Mouse (Mus musculus) urinary bladder, adult 2 months (tissue): ENCODE data around the gene Tppp3. TPM values are rescaled to one million over a fixed set of nuclear protein-coding genes. Genes with fewer than 3 reads are reported as not detected.

Experiments
- DNase-seq: peaks from one replicate; pipeline ENCODE4 v3.0.0; 2022; ENCODE audit warnings: low spot score
- polyA plus RNA-seq: library from polyadenylated mRNA; depleted of rRNA; stranded (reverse); fragments of >200 nt; gene quantifications from 2 replicates; pipeline ENCODE4 v1.2.3, GENCODE M21; 2012

Tppp3 gene
- polyA plus RNA-seq, 1 experiment: 93.7 TPM

DNA sequence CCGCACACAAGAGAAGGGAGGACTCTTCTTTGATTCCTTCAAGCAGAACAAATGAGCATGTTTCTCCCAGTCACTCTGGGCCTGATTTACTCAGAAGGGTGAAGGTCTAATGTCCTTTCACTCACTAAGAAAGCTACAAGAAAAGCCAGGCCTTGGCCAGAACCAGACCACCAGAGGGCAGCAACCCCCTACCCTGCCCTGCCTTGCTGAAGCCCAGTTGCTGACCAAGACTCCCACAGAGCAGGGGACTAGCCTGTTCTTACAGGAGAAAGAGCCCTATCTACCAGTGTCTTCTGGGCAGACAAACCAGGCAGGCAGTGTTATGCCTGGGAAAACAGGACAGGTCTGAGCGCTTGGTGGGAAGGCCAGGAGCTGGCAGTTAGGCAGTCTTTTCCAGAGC is 13.1 kb upstream of the Tppp3 start:
- no peak for DNase-seq

DNA sequence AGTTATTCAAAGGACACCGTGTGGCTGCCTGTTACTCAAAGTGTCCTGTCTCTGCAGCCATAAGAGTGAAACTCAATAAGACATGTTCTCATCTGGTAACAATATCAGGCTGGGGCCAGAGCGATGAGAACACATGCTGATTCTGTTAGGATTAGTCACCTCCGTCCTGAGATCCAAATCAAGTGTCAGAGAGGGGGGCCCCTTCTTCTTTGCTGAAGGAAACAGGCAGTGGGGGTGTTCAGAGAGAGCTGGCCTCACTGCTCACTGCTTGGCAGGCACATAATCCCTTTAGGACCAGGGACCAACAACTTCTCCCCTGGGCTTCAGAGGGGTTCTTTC is 12.7 kb upstream of the Tppp3 start:
- no peak for DNase-seq

DNA sequence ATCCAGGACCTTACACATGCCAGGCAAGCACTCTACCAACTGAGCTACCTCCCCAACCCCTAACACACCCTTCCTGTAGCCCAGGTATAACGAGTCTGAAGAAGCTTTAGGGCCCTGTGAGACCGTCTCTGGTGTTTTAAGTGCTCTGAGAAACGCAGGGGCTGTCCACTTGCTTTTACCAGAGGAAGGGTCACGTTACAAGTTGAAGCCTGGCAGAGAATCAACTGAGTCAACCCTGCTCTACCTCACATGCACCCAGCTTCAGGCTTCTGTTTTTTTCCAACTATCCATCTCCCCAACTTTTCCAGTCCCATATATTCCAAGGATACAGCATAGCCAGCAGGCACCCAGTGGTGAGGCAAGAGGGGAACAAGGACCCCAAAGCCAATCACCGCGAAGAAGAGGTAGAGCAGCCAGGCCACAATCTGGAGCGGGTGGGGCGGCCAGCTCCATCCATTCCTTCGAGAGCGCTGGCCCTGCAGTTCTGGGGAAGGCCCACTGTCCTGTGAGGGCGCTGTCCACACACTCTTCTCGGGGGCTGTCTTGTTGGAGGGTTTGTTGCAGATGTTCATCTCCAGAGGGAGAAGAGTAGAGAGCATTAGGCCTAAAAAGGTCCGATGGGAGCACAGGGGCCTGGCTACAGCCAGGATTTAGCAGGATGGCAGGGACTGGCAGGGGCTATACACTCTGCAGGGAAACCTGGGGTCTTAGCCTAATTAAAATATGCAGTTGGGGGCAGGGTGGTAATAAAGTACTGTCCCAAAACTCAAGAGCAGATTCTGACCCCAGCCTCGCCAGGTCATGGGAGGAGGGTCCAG is 12.1 kb upstream of the Tppp3 start:
- no peak for DNase-seq

DNA sequence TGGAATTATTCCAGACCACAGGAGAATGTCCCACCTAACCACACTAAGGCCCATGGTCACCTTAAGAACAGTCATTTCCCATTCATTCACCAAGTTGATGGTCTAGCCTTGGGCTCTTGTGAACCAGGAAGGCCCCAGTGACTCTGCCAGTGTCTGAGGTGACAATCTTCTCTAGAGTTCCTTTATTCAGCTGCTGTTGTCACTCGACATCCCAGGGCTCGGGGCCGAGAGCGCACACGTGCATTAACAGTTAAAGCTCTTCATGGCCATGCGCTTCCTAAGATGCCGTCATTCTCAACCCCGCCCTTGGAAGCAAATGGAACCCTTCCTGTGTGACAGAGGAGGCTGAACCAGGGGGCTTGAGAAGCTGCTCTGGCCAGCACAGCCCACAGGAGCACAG is 10.8 kb upstream of the Tppp3 start:
- no peak for DNase-seq

DNA sequence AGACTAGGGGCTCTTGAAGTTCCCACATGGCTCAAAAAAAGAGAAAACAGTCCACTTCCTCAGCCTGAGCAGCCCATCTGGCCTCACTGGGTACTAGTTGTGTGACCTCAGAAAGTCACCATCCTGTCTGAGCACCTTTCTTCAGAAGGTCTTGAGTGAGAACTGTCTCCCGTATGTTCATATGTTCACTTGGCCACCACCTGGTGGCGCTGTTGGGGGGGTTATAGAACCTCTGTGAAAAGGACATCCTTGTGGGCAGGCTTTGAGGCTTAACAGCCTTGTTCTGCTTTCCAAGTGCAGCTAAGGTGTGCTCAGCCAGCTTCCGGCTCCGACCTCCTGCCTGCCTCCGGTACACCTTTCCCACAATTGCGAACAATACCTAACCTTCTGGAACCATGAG is 10.1 kb upstream of the Tppp3 start:
- no peak for DNase-seq

DNA sequence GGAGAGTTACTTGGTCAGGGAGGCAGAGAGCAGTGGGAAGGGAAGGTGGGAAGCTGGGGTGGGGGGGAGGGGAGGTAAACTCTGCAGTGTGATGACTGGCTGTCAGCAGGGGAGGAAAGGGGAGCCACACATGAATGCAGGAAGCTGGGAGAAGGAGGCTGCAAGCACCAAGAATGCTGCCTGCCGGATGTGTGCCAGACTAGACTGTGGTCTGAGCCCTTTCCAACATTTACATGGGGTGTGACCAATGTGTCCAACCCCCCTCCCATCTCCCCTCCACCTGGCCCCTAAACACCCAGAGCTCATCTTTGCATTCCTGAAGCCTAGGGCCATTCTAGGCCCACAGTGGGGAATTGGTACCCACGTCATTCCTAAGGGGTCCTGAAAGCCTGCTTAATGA is 9.7 kb upstream of the Tppp3 start:
- no peak for DNase-seq

DNA sequence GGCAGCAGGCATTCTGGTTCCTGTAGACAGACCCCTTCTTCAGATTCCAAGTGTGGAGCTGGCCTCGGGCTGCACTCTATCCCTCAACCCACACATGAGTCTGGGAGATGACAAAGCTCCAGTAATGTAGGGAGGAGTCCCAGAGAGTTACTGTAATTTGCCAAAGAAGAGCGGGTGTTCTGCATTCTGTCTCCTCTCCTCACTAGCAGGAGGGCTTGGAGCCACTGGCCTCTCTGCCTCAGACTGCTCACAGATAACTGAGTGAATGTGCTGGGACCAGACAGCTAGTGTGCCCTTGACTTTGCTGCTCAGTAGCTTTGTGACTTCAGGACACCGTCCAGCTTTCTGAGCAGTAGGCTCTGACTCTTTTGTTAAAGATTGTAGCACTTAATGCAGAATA is 6.5 kb upstream of the Tppp3 start:
- no peak for DNase-seq

DNA sequence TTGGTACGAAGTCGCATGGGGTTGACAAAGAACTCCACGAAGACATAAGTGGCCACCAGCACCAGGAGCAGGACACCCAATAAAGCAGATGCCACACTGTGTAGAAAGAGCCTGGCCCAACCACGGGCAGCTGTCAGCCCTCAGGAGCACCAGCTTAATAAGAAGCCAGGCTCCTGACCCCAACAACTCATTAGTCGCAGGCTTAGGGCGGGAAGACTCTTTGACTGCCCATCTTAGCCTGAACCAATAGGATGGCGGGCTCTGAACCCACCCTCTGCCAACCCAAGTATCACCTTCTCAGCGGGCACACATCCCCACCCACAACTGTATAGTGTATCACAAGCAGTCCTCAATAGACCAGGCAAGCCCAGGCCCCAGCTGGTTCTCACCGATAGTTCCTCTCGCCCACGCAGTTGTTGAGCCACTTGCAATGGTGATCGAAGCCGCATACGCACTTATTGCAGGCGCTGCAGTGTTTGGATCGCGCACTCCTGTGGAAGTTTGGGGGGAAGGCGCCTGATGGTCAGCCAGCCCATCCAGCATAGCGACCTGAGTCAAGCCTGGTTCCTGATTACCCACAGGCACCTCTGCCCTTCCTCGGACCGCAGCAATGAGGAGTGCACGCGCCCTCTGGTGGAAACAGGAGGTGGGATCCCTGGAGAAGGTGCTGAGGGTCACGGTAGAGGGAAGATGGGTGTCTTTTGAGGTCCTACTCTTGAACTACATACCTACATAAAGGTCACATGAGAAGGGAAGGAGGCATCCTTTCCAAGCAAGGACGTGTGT is 5.5 kb upstream of the Tppp3 start:
- no peak for DNase-seq

DNA sequence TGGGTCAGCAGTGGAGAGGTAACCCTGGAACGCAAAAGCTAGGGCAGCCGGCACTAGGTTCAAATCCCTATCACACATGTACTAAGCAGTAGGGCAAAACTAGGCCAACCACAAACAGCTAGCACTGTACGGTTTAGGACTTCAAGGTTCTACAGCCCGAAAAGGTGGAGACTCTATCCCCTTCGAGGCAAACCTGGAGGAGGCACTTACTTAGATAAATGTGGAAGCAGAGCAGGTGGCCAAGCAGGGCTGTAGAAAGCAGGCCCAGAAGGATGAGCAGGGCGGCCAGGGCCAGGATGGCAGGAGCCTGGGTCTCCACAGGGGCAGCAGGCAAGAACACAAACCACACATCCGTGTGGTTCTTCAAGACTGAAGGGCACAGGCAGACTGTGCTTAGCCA is 4.8 kb upstream of the Tppp3 start:
- no peak for DNase-seq

DNA sequence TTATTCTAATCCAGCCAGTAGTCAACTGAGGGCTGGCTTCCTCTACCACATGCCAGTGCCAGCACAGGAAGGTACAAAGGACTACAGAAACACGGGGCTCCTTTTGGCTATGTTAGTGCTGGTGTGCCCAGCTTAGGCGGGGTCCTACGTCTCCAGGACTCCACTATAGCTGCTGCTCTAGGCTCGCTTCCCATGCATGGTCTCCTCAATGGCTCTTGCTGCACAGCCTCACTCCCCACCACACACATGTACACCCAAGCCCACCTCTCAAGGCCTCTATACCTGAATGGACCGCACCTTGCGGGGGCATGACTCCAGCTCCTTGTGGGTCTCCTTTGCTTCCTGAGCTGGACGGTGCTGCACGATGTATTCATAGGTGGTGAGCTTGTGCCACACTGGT is 4.4 kb upstream of the Tppp3 start:
- no peak for DNase-seq

DNA sequence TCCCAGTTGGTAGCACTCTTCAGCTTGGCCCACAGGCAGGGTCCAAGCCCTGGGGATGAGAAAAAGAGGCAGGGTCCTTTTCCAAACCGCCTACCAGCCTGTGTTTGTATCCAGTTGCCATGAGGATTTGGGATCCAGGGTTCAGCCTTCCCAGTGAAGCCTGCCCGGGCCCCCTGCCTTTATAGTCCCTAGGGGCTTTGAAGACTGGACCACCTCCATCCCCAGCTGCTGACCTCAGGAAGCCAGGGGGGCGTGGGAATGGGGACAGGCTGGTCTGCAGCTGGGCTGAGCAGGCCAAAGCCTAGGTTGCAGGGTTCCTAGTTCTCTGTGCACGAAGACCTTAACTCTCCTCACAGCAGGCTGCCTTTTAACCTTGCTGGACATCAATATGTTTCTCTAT is 3.9 kb upstream of the Tppp3 start:
- no peak for DNase-seq

DNA sequence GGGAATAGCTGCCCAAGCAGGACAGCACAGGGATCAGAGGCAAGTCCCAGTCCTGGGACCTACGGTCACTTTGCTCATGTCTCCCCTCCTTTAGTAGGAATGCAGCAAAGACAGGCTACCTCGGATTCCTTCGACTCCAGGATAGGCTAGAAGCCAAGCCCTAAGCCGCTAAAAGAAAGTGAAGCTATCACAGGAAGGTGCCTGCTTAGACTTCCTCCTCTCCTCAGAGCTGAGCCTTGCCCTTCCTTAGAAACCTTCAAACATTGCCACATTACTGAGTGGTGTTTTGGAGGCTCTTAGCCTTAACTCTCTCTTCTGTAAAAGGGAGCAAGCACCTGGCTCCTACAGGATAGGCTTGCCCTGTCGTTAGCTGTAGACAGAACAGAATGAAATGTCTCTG is 3.4 kb upstream of the Tppp3 start:
- DNase-seq: no peak

DNA sequence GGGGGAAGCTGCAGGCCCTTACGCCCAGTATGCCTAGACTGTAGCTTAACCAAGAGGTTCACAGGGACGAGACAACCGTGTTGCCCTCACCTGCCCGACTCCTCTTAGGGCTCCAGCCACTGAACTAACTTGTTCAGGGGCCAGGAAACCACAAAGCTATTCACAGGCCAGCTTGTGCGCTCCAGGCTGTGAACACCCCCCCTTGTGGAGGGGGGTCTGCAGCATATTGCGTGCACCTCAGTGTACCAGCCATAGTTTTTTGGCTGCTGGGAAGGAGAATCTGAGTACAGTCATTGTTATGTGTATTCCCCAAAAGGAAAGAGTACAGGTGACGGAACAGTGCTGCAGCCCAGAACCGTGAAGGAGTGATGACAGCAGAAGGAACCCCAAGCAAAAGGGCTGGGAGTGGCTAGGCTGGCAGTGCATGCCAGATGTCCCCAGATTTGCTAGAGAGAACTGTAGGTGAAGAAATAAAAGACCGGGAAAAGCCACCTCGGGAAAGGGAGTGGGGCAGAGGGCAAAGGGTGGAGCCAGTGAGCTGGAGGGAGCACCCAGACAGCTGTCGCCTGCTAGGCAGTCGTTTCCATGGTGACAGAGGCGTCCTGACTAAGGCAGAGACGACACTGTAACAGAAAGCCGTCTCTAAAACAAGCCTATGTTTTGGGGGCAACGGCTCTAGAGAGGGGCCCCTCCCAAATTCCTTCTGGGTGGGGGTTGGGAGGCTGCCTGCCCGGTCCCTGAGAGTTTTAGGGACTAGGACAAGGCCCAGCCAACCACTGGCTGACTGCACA is 2.7 kb upstream of the Tppp3 start:
- no peak for DNase-seq

DNA sequence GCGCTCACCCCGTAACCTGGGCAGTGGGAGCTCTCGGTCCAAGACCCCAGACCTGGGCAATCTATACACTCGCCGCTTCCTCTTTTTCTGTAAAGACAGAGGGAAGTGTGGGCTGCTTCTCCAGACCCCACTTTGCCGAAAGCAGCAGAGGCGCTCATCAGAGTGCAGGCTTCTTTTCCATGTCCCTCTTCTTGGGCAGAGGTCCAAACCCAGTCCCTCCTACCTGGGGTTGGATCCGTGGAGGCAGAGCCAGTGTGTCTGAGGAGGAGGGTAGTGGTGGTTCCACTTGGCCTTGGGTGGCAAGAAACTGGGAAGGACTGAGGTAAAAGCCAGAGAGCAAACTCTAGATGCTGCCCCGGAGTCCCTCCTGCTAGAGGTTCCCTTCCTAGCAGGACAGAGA is 1.7 kb upstream of the Tppp3 start:
- no peak for DNase-seq

DNA sequence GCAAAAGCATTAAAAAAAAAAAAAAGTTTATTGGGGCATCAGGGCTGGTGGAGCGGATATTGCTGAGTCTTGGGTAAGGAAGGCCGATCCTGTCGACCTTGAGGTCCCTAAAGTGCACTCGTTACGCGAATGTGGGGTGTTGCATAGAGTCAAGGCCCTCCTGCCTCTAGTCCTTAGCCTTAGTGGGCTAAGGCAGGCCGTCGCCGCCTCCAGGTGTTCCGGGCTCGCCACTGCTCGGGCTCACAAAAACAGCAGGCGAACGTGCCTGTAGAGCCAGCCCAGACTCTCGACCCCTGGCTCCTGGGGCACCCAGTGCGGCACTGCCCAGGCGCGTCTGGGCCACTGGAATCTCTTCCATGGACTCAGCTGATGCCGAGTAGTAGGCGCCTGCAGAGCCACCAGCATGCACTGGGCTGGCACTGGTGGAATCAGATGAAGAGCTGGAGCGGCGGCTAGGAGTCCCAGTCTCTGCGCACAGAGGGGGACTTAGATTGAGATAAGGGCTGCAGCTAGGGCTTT is 1.1 kb upstream of the Tppp3 start:
- no peak for DNase-seq

DNA sequence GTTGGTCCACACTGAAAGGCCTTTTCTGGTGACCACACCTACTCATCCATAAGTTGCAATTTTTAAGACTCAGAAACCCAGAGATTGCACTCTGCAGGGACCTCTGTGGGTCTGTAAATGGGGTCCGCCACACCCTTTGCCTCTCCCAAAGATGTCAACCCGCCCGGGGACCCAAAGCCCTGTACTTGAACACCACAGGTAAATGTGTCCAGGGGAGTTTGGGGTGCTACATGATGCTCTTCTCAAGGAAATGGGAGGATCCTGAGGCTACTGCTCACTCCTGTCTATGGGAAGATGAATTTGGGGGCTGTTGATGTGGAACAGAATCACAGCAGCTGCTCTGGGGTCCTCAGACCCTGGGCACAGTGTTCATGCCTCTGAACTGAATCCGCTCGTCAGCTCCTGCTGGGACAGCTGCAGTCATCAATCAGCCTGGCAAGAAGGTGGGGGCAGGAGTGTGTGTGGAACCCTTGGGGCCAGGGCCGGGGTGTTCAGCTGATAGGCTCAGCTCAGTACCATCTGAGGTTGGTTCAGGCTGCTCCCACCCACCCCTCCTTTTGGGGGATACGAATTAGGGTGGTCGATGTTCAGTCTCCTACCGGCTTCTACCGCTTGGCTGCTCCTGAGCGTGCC is 529 bp downstream of the Tppp3 start:
- DNase-seq: no peak

DNA sequence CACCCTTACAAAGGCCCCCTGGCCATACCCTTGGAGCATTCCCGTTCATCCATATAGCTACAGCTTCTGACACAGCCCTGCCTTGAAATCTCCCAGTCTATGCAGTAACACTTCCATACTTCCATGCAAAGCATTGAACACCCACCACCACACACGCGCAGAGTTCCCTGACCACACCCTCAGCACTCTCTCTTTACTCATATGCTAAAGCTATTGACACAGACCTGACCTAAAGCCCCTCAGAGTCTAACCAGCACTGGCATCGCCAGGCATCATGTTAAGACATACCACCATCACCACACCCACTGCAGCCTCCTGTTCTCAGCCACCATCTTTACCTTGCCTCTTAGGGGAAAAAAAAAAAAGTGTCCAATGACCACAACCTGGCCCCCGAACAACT is 1.1 kb downstream of the Tppp3 start:
- DNase-seq: no peak

DNA sequence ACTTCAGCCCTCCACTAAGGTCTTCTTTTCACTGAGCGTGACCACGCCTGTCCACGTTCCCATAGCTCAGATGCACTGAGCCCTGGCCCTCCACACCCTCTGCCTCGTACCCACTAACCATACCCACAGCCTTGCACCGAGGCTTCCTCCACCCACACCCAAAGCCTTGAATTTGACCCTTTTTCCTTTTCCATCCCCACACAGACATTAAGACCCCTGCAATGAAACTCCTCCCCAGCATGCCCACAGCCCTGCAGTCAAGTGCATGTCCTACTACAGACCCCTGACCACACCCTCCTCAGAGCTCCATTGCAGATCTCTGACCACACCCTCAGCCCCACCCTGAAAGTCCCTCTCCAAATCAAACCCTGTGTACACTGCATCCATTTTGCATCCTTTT is 1.5 kb downstream of the Tppp3 start:
- DNase-seq: no peak

DNA sequence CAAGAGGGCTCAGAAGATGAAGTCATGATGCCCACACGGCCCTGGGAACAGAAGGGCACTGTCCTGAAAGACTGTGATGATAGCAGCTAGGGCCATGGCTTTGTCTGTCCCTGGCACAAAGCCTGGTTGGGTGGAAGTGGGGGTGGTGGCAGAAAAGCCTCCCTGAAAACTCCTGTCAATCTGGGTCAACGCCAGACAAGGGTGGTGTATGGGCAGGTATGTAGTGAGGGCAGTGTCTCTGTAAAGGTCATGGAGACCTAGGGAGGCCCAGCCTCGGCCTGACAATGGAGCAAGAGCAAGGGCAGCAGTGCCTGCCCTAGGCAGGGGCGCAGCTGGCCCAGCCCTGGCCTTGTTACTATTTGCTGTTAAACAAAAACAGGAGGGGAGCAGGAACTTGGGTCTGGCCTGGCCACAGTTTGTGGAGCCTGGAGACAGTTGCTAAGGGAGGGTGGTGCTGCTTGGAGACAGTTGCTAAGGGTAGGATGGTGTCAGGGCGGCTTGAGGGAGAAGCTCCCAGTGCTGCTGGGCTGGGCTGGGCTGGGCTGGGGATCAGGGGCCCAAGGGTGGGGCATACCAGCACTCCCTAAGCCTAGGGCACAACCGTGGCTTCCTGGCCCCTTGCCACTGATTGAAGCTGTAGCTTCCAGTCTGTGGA is 2.2 kb downstream of the Tppp3 start:
- no peak for DNase-seq

DNA sequence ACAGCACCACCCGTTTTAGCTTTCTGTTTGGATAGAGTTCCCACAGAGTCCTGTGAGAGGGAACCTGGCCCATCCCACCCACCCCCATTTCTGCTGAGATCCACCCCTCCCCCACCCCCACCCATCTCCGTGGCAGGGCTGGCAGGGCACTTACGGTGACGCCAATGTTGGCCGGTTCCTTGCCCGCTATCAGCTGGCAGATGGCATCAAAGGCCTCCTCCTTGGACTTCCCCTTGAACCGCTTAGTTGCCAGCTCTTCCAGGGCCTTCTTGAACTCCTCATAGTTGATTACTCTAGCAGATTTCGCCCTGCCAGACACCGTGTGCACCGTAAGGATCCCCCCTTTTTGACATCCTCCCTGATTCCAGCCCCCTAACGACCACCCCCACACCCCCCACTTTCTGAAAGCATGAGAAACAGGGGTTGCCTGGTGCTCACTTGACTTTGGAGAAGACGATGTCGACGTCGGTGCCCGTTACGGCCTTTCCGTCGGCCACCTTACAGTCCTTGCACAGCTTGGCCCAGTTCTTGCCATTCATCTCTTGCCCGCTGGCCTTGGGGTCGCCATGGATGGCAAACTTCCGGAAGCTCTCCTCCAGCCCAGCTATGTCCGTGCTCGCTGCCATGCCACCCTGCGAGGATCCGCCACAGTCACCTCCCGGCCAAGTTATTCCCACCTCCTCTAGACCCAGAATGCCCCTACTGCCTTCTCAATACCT is 3.2 kb downstream of the Tppp3 start:
- DNase-seq: no peak
